Mouse (Mus musculus) liver, adult 2 months (tissue): ENCODE measurements around the gene Ttc3.

ENCODE experiments used
- CTCF ChIP-seq: fragments of 200-500 bp; IDR thresholded peaks from 2 replicates; pipeline ENCODE4 v1.5.1; 2011; ENCODE audit warnings: low read depth, low read length, control low read depth
- POLR2A ChIP-seq: fragments of 200-500 bp; IDR thresholded peaks from 2 replicates; pipeline ENCODE4 v1.6.1; 2011; ENCODE audit warnings: low read length, control low read depth; ENCODE audit not compliant: insufficient read depth; ENCODE audit errors: extremely low read depth

DNA sequence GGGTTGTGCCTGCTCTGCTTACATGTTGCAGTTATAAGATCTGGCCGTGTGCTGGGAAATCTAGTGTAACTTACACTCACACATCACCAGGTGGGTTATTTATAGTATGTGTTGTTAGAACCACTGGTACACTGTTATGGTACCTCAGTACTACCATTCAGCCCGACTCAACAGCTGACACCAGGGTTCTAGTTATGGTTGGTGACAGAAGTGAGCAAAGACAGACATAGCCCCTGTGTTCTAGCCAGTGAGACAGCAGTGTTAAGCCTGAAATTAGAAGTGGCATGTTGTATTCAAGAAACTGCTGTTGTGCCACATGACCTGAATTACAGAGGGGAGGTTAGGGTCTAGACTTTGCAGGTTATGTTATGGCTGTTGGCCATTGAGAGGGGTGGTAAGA lies 28.7 kb downstream of the Ttc3 start:
- TF ChIP-seq POLR2A = no peak
- TF ChIP-seq CTCF = no peak
